Mouse (Mus musculus): ENCODE results near the gene Slc25a25.

DNA sequence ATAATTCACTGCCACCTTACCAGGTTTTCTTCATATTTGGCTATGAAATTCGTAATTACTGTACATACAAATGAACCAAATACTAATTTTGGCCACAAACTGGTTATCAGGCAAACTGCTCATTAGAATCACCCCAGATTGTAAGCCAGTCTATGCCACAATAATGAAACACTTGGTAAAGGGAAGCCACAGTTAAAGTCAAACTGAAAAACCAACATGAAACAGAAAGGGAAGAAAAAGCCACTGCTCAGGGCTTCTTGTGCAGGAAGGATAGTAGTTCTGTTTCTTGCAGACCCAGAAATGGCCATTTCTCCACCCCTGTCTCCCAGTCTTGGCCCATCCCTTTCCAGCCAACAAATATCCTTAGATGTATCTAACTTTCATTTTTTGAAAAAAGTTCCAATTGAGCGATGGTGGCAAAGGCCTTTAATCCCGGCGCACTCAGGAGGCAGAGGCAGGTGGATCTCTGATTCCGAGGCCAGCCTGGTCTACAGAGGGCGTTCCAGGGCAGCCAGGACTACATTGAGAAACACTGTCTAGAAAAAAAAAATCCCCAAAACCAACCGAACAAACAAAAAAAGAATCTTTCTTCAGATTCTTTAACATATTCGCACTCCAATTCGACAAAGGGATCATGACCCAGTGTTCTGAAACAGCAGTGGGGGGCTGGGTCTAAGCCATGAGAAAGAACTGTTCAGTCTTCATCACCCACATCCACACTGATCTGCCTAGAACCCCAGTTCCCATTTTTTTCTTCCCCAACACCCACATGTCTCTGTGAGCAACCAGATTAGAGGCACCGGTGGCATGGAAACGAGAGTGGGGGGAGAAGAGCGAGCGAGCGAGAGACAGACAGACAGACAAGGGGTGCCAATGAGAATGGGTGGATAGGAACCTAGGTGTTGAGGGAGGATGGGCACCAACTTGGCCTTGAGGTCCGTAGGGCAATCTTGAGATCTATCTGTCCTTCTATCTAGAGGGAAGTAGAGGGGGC is 1.2 kb downstream of the Slc25a25 start, which contains the start of gene Naif1:
- TF ChIP-seq POLR2A (IDR thresholded peaks at IDR 0.05; ENCODE audit: borderline replicate concordance, extremely low read depth, low read depth, low read length) (no peak), CTCF (IDR thresholded peaks at IDR 0.05; ENCODE audit: insufficient read depth, low read length) (no peak)

Measured in lung, adult 2 months (tissue).